Mouse (Mus musculus) heart, embryonic 12.5 days (tissue): ENCODE measurements at regions not wholly inside any gene's neighbourhood (a gene's known extent, or its start where the extent isn't known, plus 50 kb on each side); places are given as distances from the start of the nearest gene placed in this dataset.

ENCODE experiments used
- ATAC-seq: fragments of 200-750 bp; cut with Nextera tagmentation; 2 replicates; pipeline ENCODE4 v1.8.0; 2017; ENCODE audit warnings: moderate TSS enrichment, moderate library complexity; ENCODE audit not compliant: insufficient number of reproducible peaks, low FRiP score
- H3K27ac ChIP-seq: fragments of 300-500 bp; sonication (generic); 2 replicates; pipeline ENCODE4 v1.5.1; 2016; ENCODE audit warnings: mild to moderate bottlenecking, moderate library complexity; ENCODE audit not compliant: poor library complexity, severe bottlenecking
- H3K27me3 ChIP-seq: fragments of 300-500 bp; sonication (generic); replicated peaks from 2 replicates; pipeline ENCODE4 v1.6.1; 2016; ENCODE audit warnings: mild to moderate bottlenecking, moderate library complexity
- H3K36me3 ChIP-seq: fragments of 300-500 bp; sonication (generic); 2 replicates; pipeline ENCODE4 v1.6.1; 2016; ENCODE audit warnings: mild to moderate bottlenecking, moderate library complexity
- H3K4me1 ChIP-seq: fragments of 300-500 bp; sonication (generic); replicated peaks from 2 replicates; pipeline ENCODE4 v1.6.1; 2016; ENCODE audit warnings: mild to moderate bottlenecking
- H3K4me2 ChIP-seq: fragments of 300-500 bp; sonication (generic); 2 replicates; pipeline ENCODE4 v1.6.1; 2016; ENCODE audit warnings: mild to moderate bottlenecking, moderate library complexity
- H3K4me3 ChIP-seq: fragments of 300-500 bp; sonication (generic); 2 replicates; pipeline ENCODE4 v1.5.1; 2016; ENCODE audit warnings: mild to moderate bottlenecking
- H3K9ac ChIP-seq: fragments of 300-500 bp; sonication (generic); 2 replicates; pipeline ENCODE4 v1.6.1; 2016; ENCODE audit warnings: mild to moderate bottlenecking, moderate library complexity
- H3K9me3 ChIP-seq: fragments of 300-500 bp; sonication (generic); replicated peaks from 2 replicates; pipeline ENCODE4 v1.6.1; 2016; ENCODE audit warnings: mild to moderate bottlenecking, moderate library complexity
- WGBS: fragments of 180-500 bp; shearing (Covaris S2); methylation state at CpG from one replicate; pipeline ENCODE4 v1.1.7; 2016; 5-methylcytosine and 5-hydroxymethylcytosine counted together

GRCm38 (mm10) chr15:63724543-63725186, 120.3 kb downstream of the Gsdmc2 start:
- Histone ChIP-seq H3K9ac (no peak overlapping the region), H3K27ac (no peak overlapping the region), H3K27me3 (no peaks in the 10 kb centered on the region), H3K4me1 (peaks cover 32% of the 10 kb centered on the region), H3K36me3 (no peaks in the 10 kb centered on the region), H3K4me2 (no peak overlapping the region), H3K4me3 (no peak overlapping the region), H3K9me3 (no peaks in the 10 kb centered on the region)
- WGBS, result 75% methylated on average over 5 of the region's 5 CpGs
- ATAC-seq, result no peak

- no peak for ATAC-seq
- H3K4me1 ChIP-seq, result peaks cover 32% of the 10 kb centered on the region
- no peaks in the 10 kb centered on the region for H3K27me3 ChIP-seq
- no peak overlapping the region for H3K4me2 ChIP-seq
- H3K36me3 ChIP-seq, result no peaks in the 10 kb centered on the region
- whole genome bisulfite sequencing, result 66% methylated on average over 9 of the region's 9 CpGs
- no peaks in the 10 kb centered on the region for H3K9me3 ChIP-seq
- no peak overlapping the region for H3K9ac ChIP-seq
- no peak overlapping the region for H3K27ac ChIP-seq
- no peak overlapping the region for H3K4me3 ChIP-seq
Observed at GRCm38 (mm10) chr15:63722991-63723390, 122.0 kb downstream of the Gsdmc2 start.

- 61% methylated on average over 3 of the region's 3 CpGs for WGBS
Observed at GRCm38 (mm10) chr15:63721669-63722357, 123.2 kb downstream of the Gsdmc2 start.

GRCm38 (mm10) chr15:63717812-63718211, 127.2 kb downstream of the Gsdmc2 start:
- Histone ChIP-seq H3K27me3 (no peaks in the 10 kb centered on the region), H3K4me3 (no peak overlapping the region), H3K9me3 (0 out of 2 replicates have a peak, but pooled peaks cover 6% of the 10 kb centered on the region), H3K4me2 (no peak overlapping the region), H3K27ac (no peak overlapping the region), H3K4me1 (peaks cover under 1% of the 10 kb centered on the region; the same call in 1 of the 2 replicates), H3K36me3 (no peaks in the 10 kb centered on the region), H3K9ac (no peak overlapping the region)
- 91% methylated on average over 8 of the region's 8 CpGs for WGBS
- ATAC-seq, result no peak

More at GRCm38 (mm10) chr15:63721669-63722357, 123.2 kb downstream of the Gsdmc2 start:
- Histone ChIP-seq H3K9ac (no peak overlapping the region), H3K4me3 (no peak overlapping the region), H3K9me3 (no peaks in the 10 kb centered on the region), H3K36me3 (no peaks in the 10 kb centered on the region), H3K4me1 (peaks cover 27% of the 10 kb centered on the region), H3K4me2 (no peak overlapping the region), H3K27me3 (no peaks in the 10 kb centered on the region), H3K27ac (no peak overlapping the region)
- no peak for ATAC-seq

GRCm38 (mm10) chr15:63713697-63714096, 131.3 kb downstream of the Gsdmc2 start:
- no peaks in the 10 kb centered on the region for H3K4me1 ChIP-seq

GRCm38 (mm10) chr15:63710381-63710780, 134.6 kb downstream of the Gsdmc2 start:
- H3K27me3 ChIP-seq, result no peaks in the 10 kb centered on the region
- 0 out of 2 replicates have a peak, but pooled peaks cover 6% of the 10 kb centered on the region for H3K9me3 ChIP-seq
- WGBS, result 5% methylated on average over 5 of the region's 5 CpGs
- no peak overlapping the region for H3K27ac ChIP-seq
- H3K36me3 ChIP-seq, result no peaks in the 10 kb centered on the region
- ATAC-seq, result no peak
- H3K4me2 ChIP-seq, result no peak overlapping the region
- H3K4me3 ChIP-seq, result no peak overlapping the region
- no peaks in the 10 kb centered on the region for H3K4me1 ChIP-seq
- H3K9ac ChIP-seq, result no peak overlapping the region

More at GRCm38 (mm10) chr15:63713697-63714096, 131.3 kb downstream of the Gsdmc2 start:
- 79% methylated on average over 3 of the region's 3 CpGs for WGBS
- ATAC-seq, result no peak
- Histone ChIP-seq H3K27ac (no peak overlapping the region), H3K9me3 (0 out of 2 replicates have a peak, but pooled peaks cover 6% of the 10 kb centered on the region), H3K27me3 (no peaks in the 10 kb centered on the region), H3K4me3 (no peak overlapping the region), H3K9ac (no peak overlapping the region), H3K4me2 (no peak overlapping the region), H3K36me3 (no peaks in the 10 kb centered on the region)

GRCm38 (mm10) chr15:63709270-63709933, 135.6 kb downstream of the Gsdmc2 start:
- 80% methylated on average over 4 of the region's 4 CpGs for WGBS
- Histone ChIP-seq H3K36me3 (no peaks in the 10 kb centered on the region), H3K4me1 (no peaks in the 10 kb centered on the region), H3K27ac (no peak overlapping the region), H3K27me3 (no peaks in the 10 kb centered on the region), H3K9me3 (0 out of 2 replicates have a peak, but pooled peaks cover 5% of the 10 kb centered on the region), H3K4me3 (no peak overlapping the region), H3K4me2 (no peak overlapping the region), H3K9ac (no peak overlapping the region)
- ATAC-seq, result no peak

GRCm38 (mm10) chr15:63704636-63705035, 140.3 kb downstream of the Gsdmc2 start:
- H3K4me2 ChIP-seq, result no peak overlapping the region
- H3K4me3 ChIP-seq, result no peak overlapping the region
- no peaks in the 10 kb centered on the region for H3K4me1 ChIP-seq
- no peaks in the 10 kb centered on the region for H3K36me3 ChIP-seq
- no peak overlapping the region for H3K9ac ChIP-seq
- no peaks in the 10 kb centered on the region for H3K27me3 ChIP-seq
- no peak overlapping the region for H3K27ac ChIP-seq
- WGBS, result 76% methylated on average over 8 of the region's 8 CpGs
- no peaks in the 10 kb centered on the region for H3K9me3 ChIP-seq
- no peak for ATAC-seq

- Histone ChIP-seq H3K27me3 (no peaks in the 10 kb centered on the region), H3K27ac (no peak overlapping the region), H3K4me2 (no peak overlapping the region), H3K9ac (no peak overlapping the region), H3K36me3 (no peaks in the 10 kb centered on the region), H3K4me3 (no peak overlapping the region), H3K9me3 (no peaks in the 10 kb centered on the region), H3K4me1 (no peaks in the 10 kb centered on the region)
- ATAC-seq, result no peak
- 94% methylated on average over 10 of the region's 10 CpGs for WGBS
Observed at GRCm38 (mm10) chr15:63697831-63698230, 147.1 kb downstream of the Gsdmc2 start.

GRCm38 (mm10) chr15:63694150-63694549, 150.8 kb downstream of the Gsdmc2 start:
- no peak overlapping the region for H3K4me2 ChIP-seq
- no peak overlapping the region for H3K27ac ChIP-seq
- H3K4me3 ChIP-seq, result no peak overlapping the region
- WGBS, result 76% methylated on average over 3 of the region's 3 CpGs
- no peaks in the 10 kb centered on the region for H3K27me3 ChIP-seq
- no peaks in the 10 kb centered on the region for H3K9me3 ChIP-seq
- H3K4me1 ChIP-seq, result no peaks in the 10 kb centered on the region
- ATAC-seq, result no peak
- no peak overlapping the region for H3K9ac ChIP-seq
- H3K36me3 ChIP-seq, result no peaks in the 10 kb centered on the region

GRCm38 (mm10) chr15:63693561-63693960, 151.4 kb downstream of the Gsdmc2 start:
- Histone ChIP-seq H3K9ac (no peak overlapping the region), H3K4me3 (no peak overlapping the region), H3K4me1 (no peaks in the 10 kb centered on the region), H3K27me3 (no peaks in the 10 kb centered on the region), H3K9me3 (no peaks in the 10 kb centered on the region), H3K4me2 (no peak overlapping the region), H3K27ac (no peak overlapping the region), H3K36me3 (no peaks in the 10 kb centered on the region)
- no peak for ATAC-seq
- 75% methylated on average over 2 of the region's 2 CpGs for WGBS
